Mouse (Mus musculus): Measurements from ENCODE around the gene Gng12. TPM values are rescaled to one million over a fixed set of nuclear protein-coding genes. Genes with fewer than 3 reads are reported as not detected.
"Not testable (repeated sequence)": the region's sequence is repeated elsewhere in the genome, so short reads cannot be mapped to it uniquely, and the experiment has no call there.

The Gng12 gene
- total RNA-seq, 1 experiment: 14.3 TPM

GRCm38 (mm10) chr6:67014679-67015075 lies 118.5 kb downstream of the Gng12 start:
- Histone ChIP-seq H3K9ac (ENCODE audit: insufficient read depth, low read depth, low read length, poor library complexity, severe bottlenecking) (no peak overlapping the region), H3K4me1 (ENCODE audit: control insufficient read depth in 2 of 2, insufficient read depth in 2 of 2, low read length in 2 of 2, poor library complexity in 1 of 2) (peaks cover 0 to 14% of the 10 kb centered on the region in 2 experiments; a peak in 1 of 4 replicates), H3K27ac (ENCODE audit: insufficient read depth, low read depth, low read length, poor library complexity, severe bottlenecking) (no peak overlapping the region), H3K4me3 (ENCODE audit: insufficient read depth in 1 of 2, low read depth in 1 of 2, low read length in 2 of 2, poor library complexity in 1 of 2, severe bottlenecking in 1 of 2) (no peak overlapping the region), H3K36me3 (ENCODE audit: control insufficient read depth, insufficient read depth, low read length, poor library complexity, severe bottlenecking) (no peaks in the 10 kb centered on the region), H3K9me3 (ENCODE audit: control insufficient read depth, insufficient read depth, low read depth, low read length) (no peaks in the 10 kb centered on the region)
- in situ Hi-C loops (cut with MboI; ENCODE audit: low sequenced_read_pairs in 2 of 2, unreplicated experiment in 2 of 2): no loop called here
- TF ChIP-seq ZNF384 (IDR thresholded peaks at IDR 0.05; ENCODE audit: low read depth, low read length) (no peak), ZC3H11A (IDR thresholded peaks at IDR 0.05; ENCODE audit: borderline replicate concordance, low read depth, low read length) (no peak), CHD2 (IDR thresholded peaks at IDR 0.05; ENCODE audit: low read depth, low read length) (no peak), HCFC1 (IDR thresholded peaks at IDR 0.05; ENCODE audit: borderline replicate concordance, insufficient read depth, low read length) (no peak), MAFK (IDR thresholded peaks at IDR 0.05; ENCODE audit: insufficient read depth, low read depth, low read length) (no peak)
- DNase-seq (ENCODE audit: low read depth, low spot score): no peak

GRCm38 (mm10) chr6:67015739-67016519 lies 119.7 kb downstream of the Gng12 start:
- no peak overlapping the region for H3K27ac ChIP-seq (ENCODE audit: insufficient read depth, low read depth, low read length, poor library complexity, severe bottlenecking)
- TF ChIP-seq CHD2 (IDR thresholded peaks at IDR 0.05; ENCODE audit: low read depth, low read length) (no peak), MAFK (IDR thresholded peaks at IDR 0.05; ENCODE audit: insufficient read depth, low read depth, low read length) (no peak), ZC3H11A (IDR thresholded peaks at IDR 0.05; ENCODE audit: borderline replicate concordance, low read depth, low read length) (no peak), HCFC1 (IDR thresholded peaks at IDR 0.05; ENCODE audit: borderline replicate concordance, insufficient read depth, low read length) (no peak), ZNF384 (IDR thresholded peaks at IDR 0.05; ENCODE audit: low read depth, low read length) (no peak)
- no peak for DNase-seq (ENCODE audit: low read depth, low spot score)
- H3K9me3 ChIP-seq (ENCODE audit: control insufficient read depth, insufficient read depth, low read depth, low read length): no peaks in the 10 kb centered on the region
- H3K36me3 ChIP-seq (ENCODE audit: control insufficient read depth, insufficient read depth, low read length, poor library complexity, severe bottlenecking): no peaks in the 10 kb centered on the region
- H3K4me1 ChIP-seq (ENCODE audit: control insufficient read depth in 2 of 2, insufficient read depth in 2 of 2, low read length in 2 of 2, poor library complexity in 1 of 2): peaks cover 0 to 14% of the 10 kb centered on the region in 2 experiments; a peak in 1 of 4 replicates
- in situ Hi-C loops (cut with MboI; ENCODE audit: low sequenced_read_pairs in 2 of 2, unreplicated experiment in 2 of 2): no loop called here
- H3K9ac ChIP-seq (ENCODE audit: insufficient read depth, low read depth, low read length, poor library complexity, severe bottlenecking): no peak overlapping the region
- no peak overlapping the region for H3K4me3 ChIP-seq (ENCODE audit: insufficient read depth in 1 of 2, low read depth in 1 of 2, low read length in 2 of 2, poor library complexity in 1 of 2, severe bottlenecking in 1 of 2)

GRCm38 (mm10) chr6:67016520-67017111 lies 120.4 kb downstream of the Gng12 start:
- H3K4me1 ChIP-seq (ENCODE audit: control insufficient read depth in 2 of 2, insufficient read depth in 2 of 2, low read length in 2 of 2, poor library complexity in 1 of 2): peaks cover 0 to 14% of the 10 kb centered on the region in 2 experiments; a peak in 1 of 4 replicates
- no peak overlapping the region for H3K27ac ChIP-seq (ENCODE audit: insufficient read depth, low read depth, low read length, poor library complexity, severe bottlenecking)
- TF ChIP-seq ZC3H11A (IDR thresholded peaks at IDR 0.05; ENCODE audit: borderline replicate concordance, low read depth, low read length) (no peak), HCFC1 (IDR thresholded peaks at IDR 0.05; ENCODE audit: borderline replicate concordance, insufficient read depth, low read length) (no peak), ZNF384 (IDR thresholded peaks at IDR 0.05; ENCODE audit: low read depth, low read length) (no peak), MAFK (IDR thresholded peaks at IDR 0.05; ENCODE audit: insufficient read depth, low read depth, low read length) (no peak), CHD2 (IDR thresholded peaks at IDR 0.05; ENCODE audit: low read depth, low read length) (no peak)
- H3K9ac ChIP-seq (ENCODE audit: insufficient read depth, low read depth, low read length, poor library complexity, severe bottlenecking): no peak overlapping the region
- no peaks in the 10 kb centered on the region for H3K9me3 ChIP-seq (ENCODE audit: control insufficient read depth, insufficient read depth, low read depth, low read length)
- DNase-seq (ENCODE audit: low read depth, low spot score): no peak
- in situ Hi-C loops (cut with MboI; ENCODE audit: low sequenced_read_pairs in 2 of 2, unreplicated experiment in 2 of 2): no loop called here
- no peak overlapping the region for H3K4me3 ChIP-seq (ENCODE audit: insufficient read depth in 1 of 2, low read depth in 1 of 2, low read length in 2 of 2, poor library complexity in 1 of 2, severe bottlenecking in 1 of 2)
- no peaks in the 10 kb centered on the region for H3K36me3 ChIP-seq (ENCODE audit: control insufficient read depth, insufficient read depth, low read length, poor library complexity, severe bottlenecking)

- H3K9me3 ChIP-seq (ENCODE audit: control insufficient read depth, insufficient read depth, low read depth, low read length): no peaks in the 10 kb centered on the region
- no peak for DNase-seq (ENCODE audit: low read depth, low spot score)
- no peak overlapping the region for H3K27ac ChIP-seq (ENCODE audit: insufficient read depth, low read depth, low read length, poor library complexity, severe bottlenecking)
- H3K9ac ChIP-seq (ENCODE audit: insufficient read depth, low read depth, low read length, poor library complexity, severe bottlenecking): no peak overlapping the region
- in situ Hi-C loops (cut with MboI; ENCODE audit: low sequenced_read_pairs in 2 of 2, unreplicated experiment in 2 of 2): no loop called here
- H3K4me1 ChIP-seq (ENCODE audit: control insufficient read depth in 2 of 2, insufficient read depth in 2 of 2, low read length in 2 of 2, poor library complexity in 1 of 2): peaks cover 0 to 11% of the 10 kb centered on the region in 2 experiments; a peak in 1 of 4 replicates
- TF ChIP-seq ZC3H11A (IDR thresholded peaks at IDR 0.05; ENCODE audit: borderline replicate concordance, low read depth, low read length) (no peak), CHD2 (IDR thresholded peaks at IDR 0.05; ENCODE audit: low read depth, low read length) (no peak), HCFC1 (IDR thresholded peaks at IDR 0.05; ENCODE audit: borderline replicate concordance, insufficient read depth, low read length) (no peak), ZNF384 (IDR thresholded peaks at IDR 0.05; ENCODE audit: low read depth, low read length) (no peak), MAFK (IDR thresholded peaks at IDR 0.05; ENCODE audit: insufficient read depth, low read depth, low read length) (no peak)
- no peak overlapping the region for H3K4me3 ChIP-seq (ENCODE audit: insufficient read depth in 1 of 2, low read depth in 1 of 2, low read length in 2 of 2, poor library complexity in 1 of 2, severe bottlenecking in 1 of 2)
- no peaks in the 10 kb centered on the region for H3K36me3 ChIP-seq (ENCODE audit: control insufficient read depth, insufficient read depth, low read length, poor library complexity, severe bottlenecking)
Observed at GRCm38 (mm10) chr6:67018365-67018764, 122.2 kb downstream of the Gng12 start.

- H3K9ac ChIP-seq (ENCODE audit: insufficient read depth, low read depth, low read length, poor library complexity, severe bottlenecking); H3K9me3 ChIP-seq (ENCODE audit: control insufficient read depth, insufficient read depth, low read depth, low read length); H3K4me3 ChIP-seq (ENCODE audit: insufficient read depth in 1 of 2, low read depth in 1 of 2, low read length in 2 of 2, poor library complexity in 1 of 2, severe bottlenecking in 1 of 2); DNase-seq (ENCODE audit: low read depth, low spot score); H3K36me3 ChIP-seq (ENCODE audit: control insufficient read depth, insufficient read depth, low read length, poor library complexity, severe bottlenecking); H3K27ac ChIP-seq (ENCODE audit: insufficient read depth, low read depth, low read length, poor library complexity, severe bottlenecking); in situ Hi-C loops (cut with MboI; ENCODE audit: low sequenced_read_pairs in 2 of 2, unreplicated experiment in 2 of 2); H3K4me1 ChIP-seq (ENCODE audit: control insufficient read depth in 2 of 2, insufficient read depth in 2 of 2, low read length in 2 of 2, poor library complexity in 1 of 2): not testable (repeated sequence)
Observed at GRCm38 (mm10) chr6:67019001-67019400, 122.8 kb downstream of the Gng12 start.

All from ES-E14 (cell line).